Mouse (Mus musculus) lung, postnatal 4 days (tissue): ENCODE data around the gene Swi5.
"Not testable (repeated sequence)": the region's sequence is repeated elsewhere in the genome, so short reads cannot be mapped to it uniquely, and the experiment has no call there.

Experiments
- DNase-seq, 2 experiments: peaks; one replicate each; pipeline ENCODE4 v3.0.0; 2021

Swi5 gene

DNA sequence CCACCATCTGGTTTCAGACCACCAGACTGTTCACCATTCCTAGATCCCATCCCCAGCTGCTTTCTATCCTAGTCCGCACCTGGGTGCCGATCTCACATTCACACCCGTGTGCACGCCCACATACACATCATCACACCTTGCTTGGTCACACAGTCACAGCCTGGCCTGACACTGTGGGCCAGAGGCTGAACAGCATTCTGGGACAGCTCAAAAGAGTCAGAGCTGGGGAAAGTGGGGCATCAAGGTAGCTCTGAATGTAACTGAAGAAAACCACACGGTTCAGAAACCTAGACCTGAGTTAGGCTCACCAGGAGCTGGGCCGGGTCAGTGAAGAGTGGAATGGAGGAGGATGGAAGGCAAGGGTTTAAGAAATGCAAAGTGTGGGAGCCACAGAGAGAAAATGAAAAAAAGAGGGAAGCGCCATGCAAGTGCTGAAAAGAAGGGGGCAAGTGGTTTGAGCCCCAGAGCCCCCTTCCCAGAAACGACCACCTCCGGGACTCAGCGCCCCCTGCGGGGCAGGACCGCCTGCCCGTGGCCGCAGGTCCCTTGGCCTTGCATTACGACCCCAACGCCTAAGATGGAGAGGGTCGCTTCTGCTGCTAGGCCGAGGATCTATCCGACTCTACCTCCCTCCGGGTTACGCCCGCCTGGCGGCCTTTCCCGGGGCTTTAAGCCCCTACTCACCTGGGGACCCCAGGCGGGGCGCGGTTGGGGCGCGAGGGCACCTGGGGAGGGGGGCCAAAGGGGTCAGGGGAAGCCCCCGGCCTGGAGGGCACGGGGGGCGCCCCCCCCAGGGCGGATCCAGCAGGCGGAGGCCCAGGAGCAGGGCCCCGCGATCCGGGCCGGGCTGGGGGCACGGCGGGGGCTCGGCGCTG is 23.8 kb upstream of the Swi5 start:
- DNase-seq: no peak

DNA sequence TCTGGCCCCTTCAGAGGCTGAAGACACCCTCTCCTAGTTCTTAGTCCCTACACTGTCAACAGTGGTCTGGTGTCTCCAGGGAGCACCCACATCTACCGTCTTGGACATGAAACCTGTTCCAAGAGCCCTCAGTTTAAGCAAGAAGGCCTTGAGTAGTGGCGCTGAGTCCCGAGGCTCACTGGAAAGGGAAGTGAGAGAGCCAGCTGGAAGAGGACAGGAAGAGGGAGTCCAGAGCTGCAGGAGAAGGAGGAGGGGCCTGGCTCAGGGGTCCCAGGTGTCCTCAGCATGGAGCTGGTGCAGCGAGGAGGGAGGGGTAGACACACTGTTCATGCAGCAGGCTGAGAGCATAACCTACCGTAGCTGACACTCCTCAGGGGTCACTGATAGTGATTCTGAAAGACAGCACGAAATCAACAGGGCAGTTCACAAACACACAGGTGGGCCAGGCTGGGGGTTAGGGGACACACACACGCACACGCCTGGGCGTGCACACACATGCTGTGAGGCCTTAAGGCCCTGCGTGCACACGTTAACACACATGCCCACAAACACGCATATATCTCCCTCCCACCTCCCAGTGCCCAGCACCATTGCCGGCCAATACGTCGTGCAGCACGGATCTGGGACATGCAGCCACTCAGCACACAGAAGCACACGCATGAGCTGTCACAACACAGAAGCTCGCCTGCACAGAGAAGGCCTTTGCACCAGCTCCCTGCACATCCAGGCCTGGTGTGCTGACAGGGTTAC is 22.4 kb upstream of the Swi5 start:
- no peak for DNase-seq

DNA sequence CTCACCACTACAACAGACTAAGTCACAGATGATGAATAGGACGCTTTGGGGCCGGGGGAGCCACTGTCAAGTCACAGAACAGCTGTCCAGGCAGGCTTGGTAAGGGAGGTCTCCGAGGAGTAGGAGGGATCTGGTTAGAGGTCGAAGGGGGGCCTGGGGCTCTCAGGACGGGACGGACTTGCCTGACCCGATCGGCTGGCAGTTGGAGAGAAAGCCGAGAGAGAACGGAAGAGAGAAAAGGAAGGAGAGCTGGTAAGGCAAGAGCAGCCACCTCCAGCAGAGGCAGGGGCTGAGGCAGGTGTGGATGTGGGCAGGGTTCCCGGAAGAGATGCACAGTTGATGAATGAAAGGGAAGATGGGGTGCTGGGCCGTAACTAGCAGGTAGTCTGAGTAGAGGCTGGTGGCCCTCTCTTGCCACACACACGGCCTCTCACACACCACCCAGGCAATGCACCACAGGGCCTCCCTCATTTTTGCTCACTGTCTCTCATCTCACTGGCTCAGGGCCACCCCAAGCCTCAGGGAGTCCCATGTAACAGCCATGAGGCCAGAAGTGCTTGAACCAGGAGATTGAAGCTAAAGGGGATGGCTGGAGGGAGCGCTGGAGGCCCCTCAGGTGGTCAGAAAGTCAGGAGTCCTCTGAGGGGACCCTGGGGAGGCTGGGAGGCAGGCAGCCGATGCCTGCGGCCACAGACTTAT is 21.1 kb upstream of the Swi5 start:
- no peak for DNase-seq

DNA sequence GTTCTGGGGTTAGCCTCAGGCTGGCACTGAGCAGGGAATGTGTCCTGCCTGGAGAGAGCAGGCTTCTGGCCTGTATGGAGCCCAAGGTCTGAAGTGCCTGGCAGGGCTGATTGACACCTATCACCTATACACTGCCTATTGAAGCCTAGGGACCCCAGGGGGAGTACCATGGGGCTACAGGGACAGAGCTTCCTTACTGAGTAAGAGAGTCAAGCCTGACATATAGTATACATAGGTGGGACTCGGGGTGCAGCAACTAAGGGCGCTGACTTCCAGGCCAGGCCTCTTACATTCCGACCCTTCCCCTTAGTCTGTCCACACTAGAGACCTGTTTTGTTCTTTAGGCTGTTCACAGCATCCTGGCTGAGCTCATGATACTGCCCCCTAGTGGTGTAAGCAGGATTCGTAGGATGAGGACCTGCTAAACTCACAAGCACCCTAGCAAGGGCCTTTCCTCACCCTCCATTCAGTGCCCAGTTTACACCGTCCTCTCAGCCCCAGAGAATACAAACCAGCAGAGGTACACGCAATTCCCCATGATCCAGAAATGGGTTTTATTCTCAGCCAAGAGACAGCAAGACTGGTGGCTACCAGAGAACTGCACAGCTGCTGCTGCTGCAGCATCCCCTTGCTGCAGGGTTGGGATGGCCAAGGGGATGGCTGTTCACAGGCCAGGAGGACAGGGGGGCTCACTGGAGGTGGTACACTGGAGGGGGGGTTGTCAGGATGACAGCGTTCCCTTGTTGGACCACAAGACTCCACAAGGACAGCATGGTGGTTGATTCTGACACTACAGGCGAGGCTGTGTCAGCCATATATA is 20.3 kb upstream of the Swi5 start:
- DNase-seq: peak in 1 of 2 experiments; percentile 64

DNA sequence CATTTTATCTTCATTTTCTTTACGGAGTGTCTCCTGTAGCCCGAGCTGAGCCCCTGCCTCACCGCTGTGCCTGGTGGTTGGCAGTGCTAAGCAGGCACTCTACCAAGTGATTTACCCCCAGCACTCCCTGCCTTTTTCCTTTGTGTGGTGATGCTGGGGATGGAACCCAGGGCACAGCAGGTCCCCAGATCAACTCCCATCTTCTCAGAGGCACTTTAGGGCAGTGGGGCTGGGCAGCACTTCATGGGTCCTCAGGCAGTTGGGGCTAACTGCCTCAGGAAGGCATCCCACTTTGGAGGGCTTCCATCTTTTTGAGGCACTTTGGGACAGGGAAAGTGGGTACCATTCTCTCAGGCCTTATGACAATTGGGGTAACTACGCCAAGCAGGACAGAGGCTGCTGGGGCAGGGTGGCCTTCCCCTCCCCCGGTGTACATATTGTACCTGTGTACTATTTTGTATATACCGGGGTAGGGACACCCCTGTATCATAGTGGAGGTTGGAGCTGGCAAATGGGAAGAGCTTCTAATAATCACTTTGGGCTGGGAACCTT is 19.4 kb upstream of the Swi5 start:
- no peak for DNase-seq

DNA sequence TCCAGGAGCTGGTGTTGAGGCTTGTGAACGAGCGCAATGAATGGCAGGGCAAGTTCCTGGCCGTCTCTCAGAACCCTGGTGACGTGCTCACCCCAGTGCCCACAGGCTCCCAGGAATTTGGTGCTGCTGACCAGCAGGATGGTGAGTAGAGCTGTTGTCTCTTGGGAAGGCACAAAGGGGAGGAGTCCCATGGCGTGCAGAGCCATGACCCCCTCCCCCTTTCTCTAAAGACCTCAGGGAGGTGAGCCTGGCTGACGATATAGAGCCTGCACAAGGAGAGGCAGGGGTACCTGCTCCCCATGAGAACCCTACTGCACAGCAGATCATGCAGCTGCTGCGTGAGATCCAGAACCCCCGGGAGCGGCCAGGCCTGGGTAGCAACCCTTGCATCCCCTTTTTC is 18.3 kb upstream of the Swi5 start:
- DNase-seq: no peak

DNA sequence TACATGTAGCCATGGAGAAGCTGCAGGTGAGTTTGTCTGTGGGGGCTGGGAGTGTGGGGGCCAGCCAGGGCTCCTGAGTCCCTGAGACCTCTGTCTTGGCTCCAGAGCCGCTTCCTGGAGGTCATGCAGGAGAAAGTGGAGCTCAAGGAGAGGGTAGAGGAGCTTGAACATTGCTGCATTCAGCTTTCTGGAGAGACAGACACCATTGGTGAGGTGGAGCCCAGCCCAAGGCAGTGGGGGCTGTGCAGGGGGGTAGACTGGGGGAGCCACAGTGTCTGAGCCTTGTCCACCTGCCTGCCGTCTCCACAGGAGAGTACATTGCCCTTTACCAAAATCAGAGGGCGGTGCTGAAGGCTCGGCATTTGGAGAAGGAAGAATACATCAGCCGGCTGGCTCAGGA is 17.8 kb upstream of the Swi5 start:
- no peak for DNase-seq

- DNase-seq: peak; percentile 53 to 70
Observed at GRCm38 (mm10) chr2:32304145-32304832, 16.4 kb upstream of the Swi5 start.

GRCm38 (mm10) chr2:32302952-32303351 is 15.1 kb upstream of the Swi5 start:
- DNase-seq: peak in 1 of 2 experiments; percentile 25

- no peak for DNase-seq
Observed at GRCm38 (mm10) chr2:32299469-32299868, 11.6 kb upstream of the Swi5 start.

DNA sequence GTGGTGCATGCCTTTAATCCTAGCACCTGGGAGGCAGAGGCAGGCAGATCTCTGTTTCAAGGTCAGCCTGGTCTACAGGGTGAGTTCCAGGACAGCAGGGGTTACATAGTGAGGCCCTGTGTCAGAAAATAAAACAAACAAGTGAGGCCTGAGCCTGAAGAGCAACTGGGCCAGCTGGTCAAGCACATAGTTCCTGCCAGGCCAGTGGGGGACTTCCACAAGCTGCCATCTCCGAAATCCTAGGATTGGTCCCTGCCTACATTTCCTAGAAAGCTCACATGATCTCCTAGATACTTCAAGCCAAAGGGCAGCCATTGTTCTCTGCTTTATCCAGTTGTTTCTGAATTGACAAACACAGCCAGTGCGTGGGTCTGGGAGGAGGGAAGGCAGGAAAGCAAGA is 8.0 kb upstream of the Swi5 start:
- not testable (repeated sequence) for DNase-seq

DNA sequence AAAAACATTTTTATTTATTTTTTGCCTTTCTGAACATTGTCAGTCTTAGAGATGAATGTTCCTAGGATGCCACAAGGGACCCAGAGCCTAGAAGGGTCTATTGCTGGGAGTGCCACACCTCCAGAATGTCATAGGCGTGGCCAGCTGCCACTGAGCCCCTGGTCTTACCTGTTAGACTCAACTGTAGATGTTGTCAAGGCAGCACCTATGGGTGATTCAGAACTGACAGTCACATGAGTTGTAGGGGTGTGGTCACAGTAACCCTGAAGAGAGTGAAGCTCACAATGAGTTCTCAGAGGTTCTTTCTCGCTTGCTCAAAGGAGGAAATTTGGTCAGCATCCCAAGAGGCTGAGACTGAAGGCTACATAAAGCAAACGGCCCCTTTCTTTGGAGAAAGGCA is 7.4 kb upstream of the Swi5 start:
- DNase-seq: no peak

DNA sequence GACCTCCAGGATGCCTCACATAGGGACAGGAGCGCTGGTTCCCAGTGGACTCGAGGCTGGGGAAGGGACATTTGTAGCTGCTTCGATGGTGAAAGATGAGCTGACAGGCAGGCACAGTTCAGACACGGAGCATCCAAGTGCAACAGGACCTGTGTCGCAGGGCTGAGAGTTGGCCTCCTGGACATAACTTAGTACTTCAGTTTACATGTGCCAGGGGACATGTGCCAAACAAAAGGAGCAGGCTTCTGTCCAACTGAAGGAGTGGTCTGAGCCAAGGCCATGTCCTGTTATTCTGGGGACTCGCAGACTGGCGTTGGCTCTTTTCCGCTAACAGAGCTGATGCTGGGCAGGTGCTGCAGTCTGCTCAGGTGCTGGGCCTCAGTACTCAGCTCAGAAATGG is 6.5 kb upstream of the Swi5 start:
- DNase-seq: peak; percentile 36 to 38

DNA sequence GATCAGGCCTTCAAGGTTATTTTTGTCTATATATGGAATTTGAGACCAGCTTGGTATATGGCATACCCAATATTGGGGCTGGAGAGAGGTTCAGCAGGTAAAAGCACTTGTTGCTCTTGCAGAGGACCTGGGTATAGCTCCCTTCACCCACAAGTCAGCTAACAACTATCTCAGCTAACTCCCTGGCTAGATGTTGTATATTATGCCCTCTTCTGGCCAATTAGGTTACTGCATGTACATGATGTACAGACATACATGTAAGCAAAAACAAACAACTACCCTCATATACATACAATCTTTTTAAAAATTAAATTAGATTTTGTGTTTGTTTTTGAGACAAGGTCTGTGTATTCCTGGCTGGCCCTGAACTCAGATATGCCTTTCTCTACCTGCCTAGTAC is 1.7 kb upstream of the Swi5 start:
- DNase-seq: no peak

- DNase-seq: no peak
Observed at GRCm38 (mm10) chr2:32288371-32288931, 576 bp upstream of the Swi5 start.

GRCm38 (mm10) chr2:32287334-32287840 is 488 bp downstream of the Swi5 start, which contains the start of gene Golga2:
TSS of gene Golga2 (plus strand) at chr2:32287384.
- no peak for DNase-seq

- no peak for DNase-seq
Observed at GRCm38 (mm10) chr2:32283986-32284385, 3.9 kb downstream of the Swi5 start.

DNA sequence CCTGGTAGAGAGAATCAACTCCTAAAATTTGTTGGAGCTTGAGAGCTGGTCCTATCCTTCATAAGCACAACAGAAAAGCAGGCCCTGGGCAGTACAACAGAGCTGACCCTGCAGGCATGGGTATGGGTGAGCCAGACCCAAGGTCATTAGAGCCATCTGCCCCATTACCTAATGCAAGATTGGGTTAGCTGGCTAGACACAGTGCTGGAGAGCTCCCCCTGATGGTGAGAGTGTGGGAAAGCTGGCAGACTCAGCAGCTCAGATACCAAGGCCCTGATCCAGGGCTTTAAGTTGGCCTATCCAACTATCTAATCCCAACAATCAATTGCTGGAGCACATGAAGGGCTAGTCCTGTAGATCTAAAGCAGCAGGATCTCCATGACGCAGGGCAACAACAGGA is 5.1 kb downstream of the Swi5 start:
- DNase-seq: peak; percentile 57 to 70

GRCm38 (mm10) chr2:32282289-32282688 is 5.6 kb downstream of the Swi5 start:
- no peak for DNase-seq

- no peak for DNase-seq
Observed at GRCm38 (mm10) chr2:32275823-32276222, 12.1 kb downstream of the Swi5 start.

GRCm38 (mm10) chr2:32260635-32261034 is 27.2 kb downstream of the Swi5 start:
- DNase-seq: peak in 1 of 2 experiments; percentile 63
